8 mouse cellular contexts compared by ENCODE assay signal in the genomic region with DNA sequence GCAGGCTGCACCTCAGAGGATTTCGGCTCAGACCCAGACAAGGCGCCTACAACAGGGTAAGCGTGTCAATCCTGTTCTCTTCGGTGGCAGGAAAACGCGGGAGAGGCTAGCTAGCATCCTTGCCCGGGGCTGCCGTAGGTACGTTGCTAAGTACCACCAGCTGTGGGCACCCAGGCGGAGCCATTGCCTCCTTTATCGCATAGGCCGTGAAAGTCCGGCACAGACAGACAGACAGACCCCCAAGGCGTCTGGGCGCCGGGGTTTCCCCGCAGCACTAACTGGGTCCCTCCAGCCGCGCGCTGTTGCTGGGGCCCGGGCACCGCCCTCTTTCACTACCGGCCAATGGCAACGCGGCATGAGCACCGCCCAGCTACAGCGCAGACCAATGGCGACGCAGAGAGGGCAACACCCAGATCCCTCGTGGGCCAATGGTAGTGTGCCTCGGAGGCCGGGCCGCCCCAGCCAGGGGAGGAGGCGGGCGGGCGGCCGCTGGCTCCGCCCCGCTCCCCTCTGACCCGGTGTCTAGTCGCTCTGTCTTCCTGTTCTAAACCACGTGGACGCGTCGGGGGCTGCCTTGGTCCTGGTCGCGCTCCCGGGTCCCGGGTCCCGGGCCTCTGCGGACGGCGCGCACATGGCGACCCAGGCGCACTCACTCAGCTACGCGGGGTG. TPM values are rescaled to one million over a fixed set of nuclear protein-coding genes. Genes with fewer than 3 reads are reported as not detected.
DNase-seq lines count a peak whose midpoint lies in the region; ATAC-seq and TF ChIP-seq lines count a peak whose summit lies in the region.

Gene Rcl1, plus strand, starts transcription at position 502 of the 669 bp plus-strand sequence.

- H3K27ac ChIP-seq in embryonic facial prominence, embryonic 13.5 days: peak within 1 kb of the TSS; percentile 78
- peak within 1 kb of the TSS; percentile 78 for H3K27ac ChIP-seq in heart, adult 2 months
- H3K27ac ChIP-seq in limb, embryonic 13.5 days: peak within 1 kb of the TSS; percentile 67; the same call in 1 of the 2 replicates
- peak within 1 kb of the TSS; percentile 83 for H3K27ac ChIP-seq in midbrain, embryonic 16.5 days (ENCODE audit: low read length)

- TF ChIP-seq POLR2A in heart, adult 2 months (IDR thresholded peaks at IDR 0.05; ENCODE audit: insufficient read depth, low read depth, low read length): peak; percentile 90

- H3K4me1 ChIP-seq in embryonic facial prominence, embryonic 13.5 days: peaks cover 9% of the 10 kb centered on the region
- peaks cover 2% of the 10 kb centered on the region for H3K4me1 ChIP-seq in heart, adult 2 months (ENCODE audit: control insufficient read depth, insufficient read depth, low read length)
- peaks cover 16% of the 10 kb centered on the region for H3K4me1 ChIP-seq in limb, embryonic 13.5 days
- H3K4me1 ChIP-seq in midbrain, embryonic 16.5 days (ENCODE audit: control insufficient read depth, insufficient read depth, low read length): peaks cover 11% of the 10 kb centered on the region

- WGBS in embryonic facial prominence, embryonic 13.5 days: under 1% methylated on average over 57 of the region's 58 CpGs
- under 1% methylated on average over 57 of the region's 58 CpGs for WGBS in heart, adult 2 months
- under 1% methylated on average over 57 of the region's 58 CpGs for WGBS in limb, embryonic 13.5 days
- under 1% methylated on average over 53 of the region's 58 CpGs for WGBS in midbrain, embryonic 16.5 days

- peak within 1 kb of the TSS; percentile 95 for H3K4me3 ChIP-seq in embryonic facial prominence, embryonic 13.5 days
- H3K4me3 ChIP-seq in heart, adult 2 months: peak within 1 kb of the TSS; percentile 98
- peak within 1 kb of the TSS; percentile 98 for H3K4me3 ChIP-seq in limb, embryonic 13.5 days
- H3K4me3 ChIP-seq in midbrain, embryonic 16.5 days (ENCODE audit: low read depth, low read length): peak within 1 kb of the TSS; percentile 98

- TF ChIP-seq EP300 in heart, adult 2 months (IDR thresholded peaks at IDR 0.05; ENCODE audit: insufficient read depth, low read depth, low read length): 0 out of 2 replicates have a peak, but pooled peaks have one; percentile 30

- no peaks in the 10 kb centered on the region for H3K27me3 ChIP-seq in embryonic facial prominence, embryonic 13.5 days
- H3K27me3 ChIP-seq in heart, adult 2 months (ENCODE audit: control insufficient read depth, insufficient read depth, low read length): no peaks in the 10 kb centered on the region
- 0 out of 2 replicates have a peak, but pooled peaks cover 3% of the 10 kb centered on the region for H3K27me3 ChIP-seq in limb, embryonic 13.5 days
- H3K27me3 ChIP-seq in midbrain, embryonic 16.5 days (ENCODE audit: control insufficient read depth, insufficient read depth, low read depth, low read length): no peaks in the 10 kb centered on the region

- no peaks in the 10 kb centered on the region for H3K36me3 ChIP-seq in embryonic facial prominence, embryonic 13.5 days
- no peaks in the 10 kb centered on the region for H3K36me3 ChIP-seq in heart, adult 2 months (ENCODE audit: control insufficient read depth, insufficient read depth, low read length)
- no peaks in the 10 kb centered on the region for H3K36me3 ChIP-seq in limb, embryonic 13.5 days
- H3K36me3 ChIP-seq in midbrain, embryonic 16.5 days (ENCODE audit: control insufficient read depth, insufficient read depth, low read length): no peaks in the 10 kb centered on the region

- peak within 1 kb of the TSS; percentile 81 for H3K4me2 ChIP-seq in embryonic facial prominence, embryonic 13.5 days
- peak within 1 kb of the TSS; percentile 77 for H3K4me2 ChIP-seq in limb, embryonic 13.5 days (replicated peaks)
- peak within 1 kb of the TSS; percentile 91 for H3K4me2 ChIP-seq in midbrain, embryonic 16.5 days (ENCODE audit: low read length)

- TF ChIP-seq CTCF in heart, adult 2 months (IDR thresholded peaks at IDR 0.05): no peak

- DNase-seq in 3134 (ENCODE audit: extremely low read depth, insufficient read length, low spot score): peak; percentile 99
- DNase-seq in adrenal gland, postnatal 36 days: peak; percentile 97
- peak; percentile 95 to 98 for DNase-seq in heart, adult 2 months
- peak; percentile 94 to 95 for DNase-seq in kidney, adult 8-10 months
- DNase-seq in spleen, postnatal 10 days (ENCODE audit: low spot score in 2 of 2): peak; percentile 90 to 95

- no peaks in the 10 kb centered on the region for H3K9me3 ChIP-seq in embryonic facial prominence, embryonic 13.5 days
- H3K9me3 ChIP-seq in limb, embryonic 13.5 days: no peaks in the 10 kb centered on the region
- H3K9me3 ChIP-seq in midbrain, embryonic 16.5 days (replicated peaks; ENCODE audit: control insufficient read depth, low read length, poor library complexity, severe bottlenecking): no peaks in the 10 kb centered on the region

- ATAC-seq in embryonic facial prominence, embryonic 13.5 days (ENCODE audit: insufficient number of reproducible peaks, insufficient read depth, low FRiP score, low TSS enrichment, low read depth): peak; percentile 100
- ATAC-seq in limb, embryonic 13.5 days (ENCODE audit: low FRiP score, low read depth): peak; percentile 100
- ATAC-seq in midbrain, embryonic 16.5 days: peak; percentile 100

- no peaks in the 10 kb centered on the region for H3K79me2 ChIP-seq in heart, adult 2 months (replicated peaks; ENCODE audit: control insufficient read depth, insufficient read depth, low read length)

- peak within 1 kb of the TSS; percentile 82 for H3K9ac ChIP-seq in embryonic facial prominence, embryonic 13.5 days
- peak within 1 kb of the TSS; percentile 94 for H3K9ac ChIP-seq in heart, adult 2 months (ENCODE audit: low read depth, low read length)
- peak within 1 kb of the TSS; percentile 80 for H3K9ac ChIP-seq in limb, embryonic 13.5 days
- H3K9ac ChIP-seq in midbrain, embryonic 16.5 days (ENCODE audit: low read depth, low read length): peak within 1 kb of the TSS; percentile 78

- intact Hi-C loops in heart, adult 2 months (cut with DNase I): loop anchor here (1.0 to 5.0 kb wide), 3 partner anchors 34 to 151 kb away; partner anchors contain the start of genes Cdc37l1 and Jak2

RNA-seq across cellular contexts. Expression of gene Rcl1, which starts in this region (rescaled TPM):
- 10 to 100 TPM; 25.8 to 30.1 TPM for total RNA-seq in adrenal gland, postnatal 36 days (2021)
- polyA plus RNA-seq in embryonic facial prominence, embryonic 13.5 days (2015; fragmentation: Nextera tagmentation; extraction: Ambion mirVana): 60.4 and 67.0 TPM in 2 replicates
- 1 to 10 TPM; 5.0 to 6.2 TPM for total RNA-seq in heart, adult 2 months (2021)
- 5.3 and 5.6 TPM in 2 replicates for polyA plus RNA-seq in heart, adult 2 months (2012; rRNA removed)
- polyA plus RNA-seq in limb, embryonic 13.5 days (2015; fragmentation: Nextera tagmentation; extraction: Ambion mirVana): 54.7 and 55.3 TPM in 2 replicates
- 35.2 and 39.4 TPM in 2 replicates for polyA plus RNA-seq in midbrain, embryonic 16.5 days (2015; fragmentation: Nextera tagmentation; extraction: Ambion mirVana)

Comparison
In these comparisons a context has a peak if more than half of its experiments do, and no peak if none do; other contexts are left out.
1. Peak in every context shown above with its lines: DNase-seq, ATAC-seq, H3K4me3 ChIP-seq and H3K27ac ChIP-seq.